Mouse (Mus musculus) forebrain, embryonic 11.5 days (tissue): Measurements from ENCODE around the gene Ccn1. TPM values are rescaled to one million over a fixed set of nuclear protein-coding genes. Genes with fewer than 3 reads are reported as not detected.

Experiments
- ATAC-seq: fragments of 200-750 bp; cut with Nextera tagmentation; replicated peaks from 2 replicates; pipeline ENCODE4 v1.8.0; 2017; ENCODE audit warnings: moderate TSS enrichment; ENCODE audit not compliant: low FRiP score
- DNase-seq: peaks from one replicate; pipeline ENCODE4 v3.0.0-alpha.2; 2017; ENCODE audit warnings: low spot score
- H3K27ac ChIP-seq: fragments of 300-500 bp; sonication (generic); 2 replicates; pipeline ENCODE4 v1.5.1; 2014; ENCODE audit warnings: low read depth, low read length
- H3K27me3 ChIP-seq: fragments of 300-500 bp; sonication (generic); 2 replicates; pipeline ENCODE4 v1.6.1; 2014; ENCODE audit warnings: mild to moderate bottlenecking, low read length, mixed read lengths; ENCODE audit not compliant: control insufficient read depth, insufficient read depth
- H3K36me3 ChIP-seq: fragments of 300-500 bp; sonication (generic); 2 replicates; pipeline ENCODE4 v1.6.1; 2014; ENCODE audit warnings: mild to moderate bottlenecking, low read length, moderate library complexity, mixed read lengths; ENCODE audit not compliant: control insufficient read depth, insufficient read depth
- H3K4me1 ChIP-seq: fragments of 300-500 bp; sonication (generic); replicated peaks from 2 replicates; pipeline ENCODE4 v1.6.1; 2014; ENCODE audit warnings: low read length, mixed read lengths; ENCODE audit not compliant: control insufficient read depth, insufficient read depth
- H3K4me2 ChIP-seq: fragments of 300-500 bp; sonication (generic); 2 replicates; pipeline ENCODE4 v1.6.1; 2014; ENCODE audit warnings: low read depth, mild to moderate bottlenecking, low read length, moderate library complexity, mixed read lengths; ENCODE audit not compliant: severe bottlenecking
- H3K4me3 ChIP-seq: fragments of 300-500 bp; sonication (generic); 2 replicates; pipeline ENCODE4 v1.5.1; 2014; ENCODE audit warnings: low read depth, low read length
- H3K9ac ChIP-seq: fragments of 300-500 bp; sonication (generic); 2 replicates; pipeline ENCODE4 v1.6.1; 2014; ENCODE audit warnings: low read length
- H3K9me3 ChIP-seq: fragments of 300-500 bp; sonication (generic); 2 replicates; pipeline ENCODE4 v1.6.1; 2016; ENCODE audit warnings: low read length, mixed read lengths; ENCODE audit not compliant: control insufficient read depth
- WGBS: fragments of 180-500 bp; shearing (Covaris S2); extraction: QIAGEN DNeasy Blood & Tissue Kit; methylation state at CpG from one replicate; pipeline ENCODE4 v1.1.7; 2014; 5-methylcytosine and 5-hydroxymethylcytosine counted together
- polyA plus RNA-seq: library from polyadenylated mRNA; unstranded; fragments of >200 nt; fragmentation: Nextera tagmentation; extraction: Ambion mirVana; gene quantifications from 2 replicates; pipeline ENCODE4 v1.2.1, GENCODE M21; 2014

Gene Ccn1
- polyA plus RNA-seq = 36.7 and 39.2 TPM in 2 replicates

DNA sequence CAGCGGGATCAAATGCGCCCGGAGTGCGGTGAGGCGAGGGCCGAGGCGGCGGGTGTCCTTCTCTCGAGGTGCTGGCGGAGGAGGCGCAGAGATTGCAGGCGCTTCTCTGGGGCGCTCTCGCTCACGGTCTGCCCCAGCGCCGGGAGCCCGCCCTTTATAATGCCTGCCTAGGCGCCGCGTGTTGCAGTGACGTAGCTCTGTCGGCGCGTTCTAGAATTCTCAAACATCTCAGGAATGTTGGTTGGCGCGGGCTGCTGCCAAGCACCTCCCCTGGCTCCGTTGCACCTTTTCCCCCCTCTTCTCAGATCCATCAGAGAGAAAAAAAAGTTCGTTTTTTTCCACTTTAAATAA lies at the start of gene Ccn1:
Gene Ccn1, minus strand, starts transcription at position 130 of the 351 bp plus-strand sequence.
- ATAC-seq (peak; percentile 63), DNase-seq (peak; percentile 93)
- Histone ChIP-seq H3K36me3 (no peaks in the 10 kb centered on the region), H3K27me3 (peaks cover 2% of the 10 kb centered on the region; the same call in 1 of the 2 replicates), H3K27ac (peak within 1 kb of the TSS; percentile 72), H3K4me3 (peak within 1 kb of the TSS; percentile 60), H3K4me1 (peaks cover 42% of the 10 kb centered on the region), H3K9ac (peak within 1 kb of the TSS; percentile 86), H3K4me2 (peak within 1 kb of the TSS; percentile 56), H3K9me3 (no peaks in the 10 kb centered on the region)
- WGBS = 0% methylated on average over 29 of the region's 29 CpGs

DNA sequence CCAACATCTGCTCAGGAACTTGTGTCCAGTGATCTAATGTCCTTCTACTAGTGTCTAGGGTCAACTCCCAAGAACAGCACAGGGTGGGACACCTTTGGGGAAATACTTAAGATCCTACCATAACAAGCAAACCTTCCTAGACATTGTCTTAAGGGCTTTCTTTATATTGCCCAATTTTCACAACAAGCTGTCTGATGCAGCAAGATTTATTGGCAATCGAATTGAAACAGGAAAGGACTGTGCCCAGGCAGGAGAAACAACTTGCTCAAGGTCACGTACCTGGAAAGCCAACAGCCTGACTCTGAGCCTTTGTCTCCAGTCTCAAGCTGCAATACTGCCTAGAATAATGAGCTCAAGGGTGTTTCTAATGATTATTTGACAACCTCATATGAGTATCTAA lies 43.6 kb upstream of the Ccn1 start:
- no peak overlapping the region for H3K4me2 ChIP-seq

DNA sequence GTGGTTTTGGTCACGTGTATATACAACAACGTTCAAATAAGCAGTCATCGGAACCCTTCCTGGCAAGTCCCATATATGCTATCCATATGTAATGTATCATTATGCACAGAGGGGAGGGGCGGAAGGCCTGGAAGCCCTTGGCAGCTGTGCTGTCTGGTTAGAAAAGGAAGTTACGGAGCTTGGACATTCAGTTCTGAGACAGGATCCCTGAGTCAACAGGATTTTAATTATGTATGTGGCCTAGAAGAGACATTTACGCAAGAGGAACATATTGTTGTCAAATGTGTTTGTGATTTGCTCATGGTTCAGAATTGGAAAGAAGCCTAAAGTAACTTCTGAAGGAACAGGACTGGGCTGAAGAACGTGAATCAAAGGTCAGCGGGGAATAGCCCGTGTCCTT lies 42.3 kb upstream of the Ccn1 start:
- Histone ChIP-seq H3K9me3 (no peaks in the 10 kb centered on the region), H3K36me3 (no peaks in the 10 kb centered on the region), H3K9ac (no peak overlapping the region), H3K4me3 (no peak overlapping the region), H3K27me3 (no peaks in the 10 kb centered on the region), H3K27ac (no peak overlapping the region), H3K4me1 (no peaks in the 10 kb centered on the region), H3K4me2 (no peak overlapping the region)
- WGBS = 84% methylated on average over 9 of the region's 9 CpGs
- no peak for ATAC-seq
- DNase-seq = no peak

More for the DNA sequence above, 43.6 kb upstream of the Ccn1 start:
- H3K4me3 ChIP-seq = no peak overlapping the region
- no peak overlapping the region for H3K9ac ChIP-seq
- H3K9me3 ChIP-seq = no peaks in the 10 kb centered on the region
- ATAC-seq (no peak), DNase-seq (no peak)
- no peak overlapping the region for H3K27ac ChIP-seq
- no peaks in the 10 kb centered on the region for H3K36me3 ChIP-seq
- no peaks in the 10 kb centered on the region for H3K4me1 ChIP-seq
- H3K27me3 ChIP-seq = no peaks in the 10 kb centered on the region
- WGBS = 81% methylated on average over 2 of the region's 2 CpGs

- 71% methylated on average over 7 of the region's 7 CpGs for WGBS
- no peak overlapping the region for H3K4me3 ChIP-seq
- H3K27me3 ChIP-seq = no peaks in the 10 kb centered on the region
- no peaks in the 10 kb centered on the region for H3K9me3 ChIP-seq
- no peaks in the 10 kb centered on the region for H3K4me1 ChIP-seq
- ATAC-seq (no peak), DNase-seq (no peak)
- no peak overlapping the region for H3K4me2 ChIP-seq
- H3K36me3 ChIP-seq = no peaks in the 10 kb centered on the region
- no peak overlapping the region for H3K27ac ChIP-seq
- no peak overlapping the region for H3K9ac ChIP-seq
Observed at GRCm38 (mm10) chr3:145691415-145691814, 41.6 kb upstream of the Ccn1 start.

DNA sequence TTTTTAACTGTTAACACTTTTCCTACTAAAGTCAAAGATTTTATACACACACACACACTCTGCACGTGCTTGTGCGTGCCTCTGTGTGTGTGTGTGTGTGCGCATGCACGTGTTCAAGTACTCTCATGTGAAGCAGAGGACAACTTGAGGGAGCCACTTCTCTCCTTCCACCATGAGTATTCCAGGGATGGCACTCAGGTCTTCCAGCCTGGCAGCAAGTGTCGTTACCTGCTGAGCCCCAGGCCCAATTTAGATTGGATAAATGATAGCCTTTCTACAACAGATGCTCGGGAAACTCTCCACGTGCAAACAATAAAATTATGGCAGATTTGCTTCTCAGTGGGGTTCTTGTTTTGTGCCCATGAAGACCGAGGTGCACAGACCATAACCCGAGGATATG lies 39.5 kb upstream of the Ccn1 start:
- H3K9me3 ChIP-seq = no peaks in the 10 kb centered on the region
- no peaks in the 10 kb centered on the region for H3K4me1 ChIP-seq
- H3K36me3 ChIP-seq = no peaks in the 10 kb centered on the region
- DNase-seq (no peak), ATAC-seq (no peak)
- H3K4me3 ChIP-seq = no peak overlapping the region
- WGBS = 88% methylated on average over 9 of the region's 9 CpGs
- H3K9ac ChIP-seq = no peak overlapping the region
- H3K4me2 ChIP-seq = no peak overlapping the region
- H3K27ac ChIP-seq = no peak overlapping the region
- no peaks in the 10 kb centered on the region for H3K27me3 ChIP-seq

DNA sequence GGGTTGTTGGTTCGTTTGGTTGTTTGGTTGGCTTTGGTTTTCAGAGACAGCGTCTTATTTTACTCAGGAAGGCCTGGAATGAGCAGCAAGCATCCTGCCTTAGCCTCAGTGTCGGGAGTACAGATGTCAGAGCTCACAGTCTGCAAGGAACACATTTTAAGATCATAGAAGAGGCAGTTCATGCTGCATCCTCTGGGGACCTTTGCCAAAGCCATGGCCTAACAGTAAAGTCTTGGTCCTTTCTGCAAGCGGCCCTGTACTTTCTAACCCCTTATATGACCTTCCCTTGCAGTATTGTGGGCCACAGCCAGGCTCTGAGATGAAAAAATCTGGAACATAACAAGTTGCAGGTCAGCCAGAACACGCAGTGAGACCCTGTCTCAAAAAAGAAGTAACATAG lies 38.1 kb upstream of the Ccn1 start:
- H3K36me3 ChIP-seq = no peaks in the 10 kb centered on the region
- ATAC-seq (no peak), DNase-seq (no peak)
- no peaks in the 10 kb centered on the region for H3K4me1 ChIP-seq
- WGBS = 78% methylated on average over 5 of the region's 5 CpGs
- no peaks in the 10 kb centered on the region for H3K27me3 ChIP-seq
- no peak overlapping the region for H3K27ac ChIP-seq
- H3K9me3 ChIP-seq = no peaks in the 10 kb centered on the region
- H3K4me3 ChIP-seq = no peak overlapping the region
- H3K9ac ChIP-seq = no peak overlapping the region
- no peak overlapping the region for H3K4me2 ChIP-seq

DNA sequence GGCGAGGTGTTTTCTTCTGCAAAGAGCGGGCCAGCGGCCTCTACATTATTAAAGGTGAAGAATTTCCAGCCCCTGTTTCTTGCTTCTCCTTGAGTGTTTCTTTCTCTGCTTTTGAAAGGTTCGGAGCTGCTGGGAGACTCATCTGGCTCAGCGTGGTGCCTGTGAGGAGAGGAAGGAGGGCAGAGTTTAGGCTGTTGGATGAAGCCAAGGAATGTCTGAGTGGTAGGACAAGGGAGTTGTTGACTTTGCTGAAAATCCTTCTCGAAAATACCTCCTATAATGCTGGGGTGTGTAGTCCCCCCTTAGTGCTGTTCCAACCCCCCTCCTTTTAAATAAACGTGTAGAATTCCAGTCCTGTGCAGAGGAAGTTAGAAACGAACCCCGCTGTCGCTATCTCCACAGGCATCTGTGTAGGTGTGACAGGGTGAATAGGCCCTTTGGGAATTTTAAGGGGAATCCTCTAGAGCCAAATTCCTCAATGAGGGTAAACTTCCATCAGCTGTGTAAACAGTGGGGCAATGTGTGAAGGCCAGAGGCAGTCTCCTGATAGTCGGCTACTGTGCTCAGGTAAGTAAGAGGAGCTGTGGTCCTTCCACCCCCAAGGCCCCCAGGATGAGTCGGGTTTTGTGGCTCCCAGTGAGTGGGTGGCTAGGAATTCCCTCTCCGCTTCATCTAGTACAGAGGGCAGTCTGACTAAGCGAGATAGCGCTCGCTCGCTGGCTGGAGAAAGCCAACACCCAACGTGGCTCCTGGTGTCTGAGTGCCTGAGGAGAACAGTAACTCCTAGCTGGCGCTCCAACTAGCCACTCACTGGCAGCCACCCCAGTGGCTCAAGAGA lies 35.0 kb upstream of the Ccn1 start:
- ATAC-seq (no peak), DNase-seq (no peak)

DNA sequence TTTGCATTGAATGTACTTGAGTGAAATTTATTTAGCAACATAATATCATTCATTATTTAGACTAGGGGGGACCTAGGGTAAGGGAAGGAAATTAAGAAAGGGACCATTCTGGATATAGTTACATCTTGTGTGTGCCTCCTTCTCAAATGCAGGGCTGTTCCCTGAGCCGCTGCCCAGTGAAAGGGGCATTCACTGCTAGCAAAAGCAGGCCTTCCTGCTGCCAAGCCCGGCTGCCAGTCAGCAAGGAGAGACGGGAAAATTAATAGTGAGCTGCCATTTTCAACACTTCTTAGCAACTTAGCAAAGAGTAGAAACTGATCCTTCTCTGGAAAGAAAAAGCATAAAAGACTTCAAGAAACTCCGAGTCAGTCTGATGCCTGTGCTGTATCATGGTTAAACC lies 34.4 kb upstream of the Ccn1 start:
- H3K9ac ChIP-seq = no peak overlapping the region
- DNase-seq = no peak
- 70% methylated on average over 4 of the region's 4 CpGs for WGBS
- H3K36me3 ChIP-seq = no peaks in the 10 kb centered on the region
- H3K27ac ChIP-seq = no peak overlapping the region
- H3K4me3 ChIP-seq = no peak overlapping the region
- no peaks in the 10 kb centered on the region for H3K27me3 ChIP-seq
- no peak for ATAC-seq
- no peaks in the 10 kb centered on the region for H3K4me1 ChIP-seq
- H3K9me3 ChIP-seq = no peaks in the 10 kb centered on the region
- H3K4me2 ChIP-seq = no peak overlapping the region

More for the DNA sequence above, 35.0 kb upstream of the Ccn1 start:
- Histone ChIP-seq H3K4me2 (no peak overlapping the region), H3K36me3 (no peaks in the 10 kb centered on the region), H3K4me3 (no peak overlapping the region), H3K4me1 (no peaks in the 10 kb centered on the region), H3K9me3 (no peaks in the 10 kb centered on the region), H3K27me3 (no peaks in the 10 kb centered on the region), H3K27ac (no peak overlapping the region), H3K9ac (no peak overlapping the region)
- WGBS = 59% methylated on average over 19 of the region's 19 CpGs

GRCm38 (mm10) chr3:145681348-145681935 lies 31.7 kb upstream of the Ccn1 start:
- ATAC-seq (no peak), DNase-seq (no peak)
- 84% methylated on average over 10 of the region's 10 CpGs for WGBS
- no peak overlapping the region for H3K4me3 ChIP-seq
- no peak overlapping the region for H3K4me2 ChIP-seq
- H3K27me3 ChIP-seq = no peaks in the 10 kb centered on the region
- H3K4me1 ChIP-seq = no peaks in the 10 kb centered on the region
- H3K9me3 ChIP-seq = no peaks in the 10 kb centered on the region
- no peak overlapping the region for H3K9ac ChIP-seq
- H3K27ac ChIP-seq = no peak overlapping the region
- H3K36me3 ChIP-seq = no peaks in the 10 kb centered on the region
